Mouse (Mus musculus) neutrophil, adult 59 days (primary cell): Measurements from ENCODE around the gene Gm8298. TPM values are rescaled to one million over a fixed set of nuclear protein-coding genes. Genes with fewer than 3 reads are reported as not detected.

ENCODE experiments used
- total RNA-seq, 2 experiments: library from RNA; stranded (reverse); gene quantifications; 1 replicate in 1 of 2; 2 replicates in 1 of 2; pipeline ENCODE4 v1.2.4; 2023

The Gm8298 gene
- not detected for total RNA-seq

GRCm38 (mm10) chr3:59860751-59861150 lies at the start of gene Gm8298:
Gene Gm8298, plus strand, starts transcription at chr3:59861051.

GRCm38 (mm10) chr3:59924914-59925313 lies 64.1 kb downstream of the Gm8298 start, which contains the start of gene C130079G13Rik:
Gene C130079G13Rik, plus strand, starts transcription at chr3:59925214.

Other genes starting within 250 kb of the Gm8298 start
- gene Gm5538, start 131.3 kb upstream of the Gm8298 start, total RNA-seq, result not detected
- gene C130079G13Rik, start 64.2 kb downstream of the Gm8298 start, total RNA-seq, result not detected
- not detected for gene Aadacl2, start 145.7 kb downstream of the Gm8298 start, total RNA-seq
- gene Aadac, start 164.7 kb downstream of the Gm8298 start, total RNA-seq, result not detected
- not detected for gene Sucnr1, start 220.8 kb downstream of the Gm8298 start, total RNA-seq